ENCODE assay signal across 25 mouse cellular contexts in the genomic region with DNA sequence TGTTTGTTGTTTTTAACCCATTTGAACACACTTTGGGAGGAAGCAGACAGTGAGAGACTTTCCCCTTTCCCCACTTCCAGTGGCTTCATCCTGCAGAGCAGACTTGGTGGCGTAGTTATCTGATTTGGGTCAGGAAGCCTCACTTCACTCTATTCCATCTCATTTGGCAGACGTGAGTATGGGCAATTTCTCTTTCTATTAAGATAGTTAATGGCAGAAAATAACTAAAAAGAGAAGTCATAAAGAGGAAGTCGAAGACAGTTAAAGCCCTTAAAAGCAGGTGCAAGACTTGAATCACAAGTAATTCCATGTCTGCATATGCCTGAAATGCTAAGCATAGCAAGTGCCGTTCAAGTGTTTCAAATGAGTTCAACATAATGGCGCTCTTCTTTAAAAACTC.
"Had no signal": no experiment of that assay in that cellular context is flagged by ENCODE, and none has a peak within 500 bp of the region (broad histone marks: within the 10 kb centered on the region; RNA-seq: fewer than 3 reads in every experiment).

No protein-coding gene starts in this region.

- H3K9ac ChIP-seq: heart, embryonic 13.5 days; heart, embryonic 15.5 days; hindbrain, embryonic 13.5 days; hindbrain, embryonic 15.5 days; kidney, embryonic 15.5 days; limb, embryonic 12.5 days; liver, embryonic 13.5 days had no signal

- H3K27ac ChIP-seq: heart, adult 2 months; heart, embryonic 13.5 days; heart, embryonic 15.5 days; hindbrain, embryonic 13.5 days; hindbrain, embryonic 15.5 days; hindbrain, postnatal 0 days; kidney, embryonic 15.5 days; kidney, postnatal 0 days; left cerebral cortex, adult 2 months; limb, embryonic 10.5 days; limb, embryonic 12.5 days; liver, embryonic 13.5 days had no signal

- H3K27me3 ChIP-seq: heart, embryonic 13.5 days; heart, embryonic 15.5 days; hindbrain, embryonic 13.5 days; hindbrain, embryonic 15.5 days; kidney, embryonic 15.5 days; limb, embryonic 12.5 days; liver, embryonic 13.5 days had no signal

- H3K9me3 ChIP-seq: heart, embryonic 13.5 days; heart, embryonic 15.5 days; hindbrain, embryonic 13.5 days; hindbrain, embryonic 15.5 days; kidney, embryonic 15.5 days; limb, embryonic 10.5 days; limb, embryonic 12.5 days; liver, embryonic 13.5 days had no signal

- ATAC-seq: hindbrain, postnatal 0 days; intestine, embryonic 16.5 days had no signal

- DNase-seq: gastrocnemius, postnatal 14 days; gastrocnemius, postnatal 36 days; heart, adult 11 months; heart, adult 2 months; heart, postnatal 14 days; heart, postnatal 36 days; kidney, adult 11 months; kidney, adult 2 months; kidney, adult 9 months; kidney, postnatal 14 days; kidney, postnatal 36 days; layer of hippocampus, adult 9-11 months; liver; liver, embryonic 13.5 days had no signal

- H3K36me3 ChIP-seq: heart, embryonic 13.5 days; heart, embryonic 15.5 days; hindbrain, embryonic 13.5 days; hindbrain, embryonic 15.5 days; kidney, embryonic 15.5 days; limb, embryonic 10.5 days; limb, embryonic 12.5 days; liver, embryonic 13.5 days had no signal

- H3K4me3 ChIP-seq: heart, adult 2 months; heart, embryonic 13.5 days; heart, embryonic 15.5 days; hindbrain, embryonic 13.5 days; hindbrain, embryonic 15.5 days; kidney, embryonic 15.5 days; left cerebral cortex, adult 2 months; limb, embryonic 10.5 days; limb, embryonic 12.5 days; liver, embryonic 13.5 days had no signal

- H3K4me1 ChIP-seq: heart, embryonic 15.5 days; hindbrain, embryonic 13.5 days; hindbrain, embryonic 15.5 days; kidney, embryonic 15.5 days; limb, embryonic 10.5 days; limb, embryonic 12.5 days; liver, embryonic 13.5 days had no signal
